Mouse (Mus musculus) olfactory bulb, adult 2 months (tissue): ENCODE measurements around the gene Kmt2b. TPM values are rescaled to one million over a fixed set of nuclear protein-coding genes. Genes with fewer than 3 reads are reported as not detected.

ENCODE experiments used
- H3K27ac ChIP-seq: fragments of 200-500 bp; 2 replicates; pipeline ENCODE4 v1.5.1; 2012; ENCODE audit warnings: low read depth, low read length; ENCODE audit not compliant: insufficient read depth
- H3K4me1 ChIP-seq: fragments of 200-500 bp; 2 replicates; pipeline ENCODE4 v1.6.1; 2012; ENCODE audit warnings: low read length; ENCODE audit not compliant: control insufficient read depth, insufficient read depth
- H3K4me3 ChIP-seq: fragments of 200-500 bp; 2 replicates; pipeline ENCODE4 v1.5.1; 2012; ENCODE audit warnings: mild to moderate bottlenecking, low read depth, low read length, moderate library complexity; ENCODE audit not compliant: insufficient read depth
- CTCF ChIP-seq: fragments of 200-500 bp; IDR thresholded peaks from 2 replicates; pipeline ENCODE4 v1.5.1; 2012; ENCODE audit warnings: low read depth, mild to moderate bottlenecking, low read length, moderate library complexity; ENCODE audit not compliant: insufficient read depth
- POLR2A ChIP-seq: fragments of 200-500 bp; IDR thresholded peaks from 2 replicates; pipeline ENCODE4 v1.6.1; 2012; ENCODE audit warnings: mild to moderate bottlenecking, low read depth, low read length, moderate library complexity; ENCODE audit not compliant: insufficient read depth
- WGBS: fragments of 180-500 bp; shearing (Covaris S2); methylation state at CpG from one replicate; pipeline ENCODE4 v1.1.7; 2018; 5-methylcytosine and 5-hydroxymethylcytosine counted together
- polyA plus RNA-seq: library from polyadenylated mRNA; stranded (reverse); fragments of >200 nt; gene quantifications from 2 replicates; pipeline ENCODE4 v1.2.4, GENCODE M21; 2012; ENCODE audit warnings: low replicate concordance; ENCODE audit not compliant: missing spikeins, insufficient read depth, insufficient read length

The Kmt2b gene
- polyA plus RNA-seq, 1 experiment: not detected

DNA sequence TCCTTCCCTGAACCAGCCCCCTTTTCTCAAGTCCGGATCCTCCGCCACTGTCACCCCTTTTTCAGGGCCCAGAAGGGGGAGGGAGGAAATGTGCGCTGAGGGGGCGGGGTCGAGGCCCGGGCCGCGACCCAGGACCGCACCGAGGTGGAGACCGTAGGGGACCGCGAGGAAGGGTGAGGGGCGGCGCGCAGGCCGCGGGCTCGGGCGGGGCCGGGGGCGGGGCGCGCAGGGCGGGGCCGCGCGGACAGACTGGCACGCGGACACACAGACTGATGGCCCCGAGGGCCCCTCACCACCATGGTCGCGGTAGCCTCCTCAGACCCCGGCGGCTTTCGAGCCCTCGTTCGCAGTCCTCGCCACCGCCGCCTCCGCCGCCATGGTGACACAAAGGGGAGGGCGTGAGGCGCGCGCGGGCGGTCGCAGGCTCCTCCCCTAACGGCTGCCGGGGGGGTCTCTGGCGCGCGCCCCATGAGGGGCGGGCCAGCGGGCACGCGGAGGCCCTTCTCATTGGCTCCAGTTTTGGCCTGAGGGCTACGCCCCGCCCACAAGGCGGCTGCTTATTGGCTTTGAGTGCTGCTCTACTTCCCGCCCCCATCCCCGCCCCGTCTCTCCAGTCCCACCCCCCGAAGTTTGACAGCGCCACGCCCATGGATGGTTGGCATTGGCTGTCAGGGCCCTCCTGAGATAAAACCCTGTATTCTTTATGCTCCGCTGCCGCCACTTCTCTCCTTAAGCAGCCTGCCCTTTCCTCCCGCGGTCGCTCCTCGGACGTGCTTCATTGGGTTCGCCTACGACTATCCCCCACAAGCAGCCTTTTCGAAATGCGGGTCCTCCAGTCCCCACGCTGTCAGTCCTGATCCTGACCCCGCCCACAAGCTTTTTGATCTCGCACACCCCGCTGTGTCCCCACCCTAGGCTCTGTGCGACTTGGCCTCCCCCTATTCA, 53.6 kb downstream of the Kmt2b start, which contains the start of gene Arhgap33:
Gene Arhgap33 (minus strand): TSS at position 428 of the 945 bp plus-strand sequence.
- peak within 1 kb of the TSS; percentile 81 for H3K27ac ChIP-seq

DNA sequence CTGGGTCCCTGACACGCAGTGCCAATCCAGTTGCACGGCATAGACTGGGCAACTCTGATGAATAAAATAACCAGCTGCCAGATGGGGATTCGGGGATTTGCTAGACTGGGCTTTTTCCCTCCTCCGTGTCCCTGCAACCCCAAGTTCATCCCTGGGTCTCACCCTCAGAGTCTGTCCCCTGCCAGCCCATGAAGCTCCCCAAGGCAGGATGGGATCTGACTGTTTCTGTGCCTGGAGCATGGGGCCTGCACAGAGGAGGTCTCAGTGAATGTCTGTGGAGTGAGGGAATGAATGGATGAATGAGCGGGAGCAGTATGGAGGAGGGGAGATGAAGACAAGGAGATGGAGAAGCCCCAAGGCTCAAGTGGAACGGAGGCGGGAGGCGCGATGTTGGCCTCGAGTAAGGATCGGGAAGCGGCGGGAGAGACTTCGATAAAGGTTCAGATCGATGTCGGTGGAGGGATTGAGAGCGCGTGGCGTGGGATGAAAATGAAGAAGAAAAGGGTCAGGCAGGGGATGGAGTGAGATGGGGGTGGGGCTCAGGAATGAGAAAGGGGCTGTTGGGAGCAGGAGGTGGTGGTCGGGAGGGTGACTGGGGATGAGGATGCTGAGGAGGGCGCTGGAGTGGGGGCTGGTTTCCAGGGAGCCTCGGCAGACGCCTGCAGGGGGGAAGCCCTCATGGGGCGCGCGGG, 54.4 kb downstream of the Kmt2b start:
- peak overlapping the region; percentile 49 for H3K27ac ChIP-seq
- TF ChIP-seq POLR2A (no peak), CTCF (no peak)
- WGBS: 2% methylated on average over 26 of the region's 26 CpGs
- peak overlapping the region; percentile 95 for H3K4me3 ChIP-seq
- H3K4me1 ChIP-seq: peaks cover 43% of the 10 kb centered on the region

More for the DNA sequence above, 53.6 kb downstream of the Kmt2b start, which contains the start of gene Arhgap33:
- Histone ChIP-seq H3K4me3 (peak within 1 kb of the TSS; percentile 95), H3K4me1 (peaks cover 38% of the 10 kb centered on the region)
- under 1% methylated on average over 84 of the region's 84 CpGs for WGBS
- TF ChIP-seq POLR2A (no peak), CTCF (no peak)

DNA sequence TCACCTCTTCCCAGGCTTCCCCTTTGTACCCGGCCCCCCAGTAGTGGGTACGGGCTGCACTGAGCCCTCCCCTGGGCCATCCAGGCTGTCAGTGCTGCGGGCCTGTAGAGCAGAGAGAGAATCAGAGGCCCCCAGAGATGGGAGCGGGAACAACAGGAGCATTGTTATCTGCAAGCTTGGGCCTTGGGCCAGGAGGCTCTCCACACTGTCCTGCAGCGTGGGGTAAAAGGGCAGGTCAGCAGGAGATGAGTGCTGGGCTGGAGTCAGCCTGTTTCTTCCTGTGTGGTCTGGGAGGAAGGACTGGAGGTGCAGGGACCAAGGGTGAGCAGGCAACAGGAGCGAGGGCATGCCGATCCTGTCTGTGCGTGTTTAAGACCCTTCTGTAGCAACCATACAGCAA, 55.6 kb downstream of the Kmt2b start:
- Histone ChIP-seq H3K4me3 (peak overlapping the region; percentile 19), H3K27ac (peak overlapping the region; percentile 66), H3K4me1 (peaks cover 53% of the 10 kb centered on the region)
- 22% methylated on average over 8 of the region's 8 CpGs for WGBS
- TF ChIP-seq POLR2A (no peak), CTCF (no peak)

DNA sequence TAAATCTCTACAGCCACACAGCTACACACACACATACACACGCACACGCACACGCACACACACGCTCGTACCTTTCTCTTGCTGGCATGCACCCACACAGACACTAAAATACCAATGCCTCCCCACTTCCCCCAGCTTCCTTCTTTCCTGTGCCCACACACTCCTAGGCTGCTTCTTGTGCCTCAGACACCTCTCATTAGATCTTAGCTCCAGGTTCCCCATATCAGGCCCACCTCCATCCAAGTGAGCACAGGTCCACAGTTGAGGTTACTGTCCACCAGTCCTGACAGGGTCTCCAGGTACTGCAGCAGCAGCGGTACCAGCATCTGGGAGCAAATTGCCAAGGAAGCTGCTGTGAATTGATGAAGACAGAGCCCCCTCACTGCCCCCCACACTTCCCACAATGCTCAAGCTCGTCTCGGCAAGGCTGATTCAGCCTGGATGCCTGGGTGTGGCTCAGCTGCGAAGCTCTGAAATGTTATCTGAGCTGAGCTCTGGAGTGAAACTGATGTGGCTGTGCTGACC, 57.2 kb downstream of the Kmt2b start:
- Histone ChIP-seq H3K4me1 (peaks cover 62% of the 10 kb centered on the region), H3K4me3 (peak overlapping the region; percentile 16; the same call in 1 of the 2 replicates), H3K27ac (peak overlapping the region; percentile 66)
- 55% methylated on average over 9 of the region's 9 CpGs for WGBS
- TF ChIP-seq CTCF (no peak), POLR2A (no peak)

DNA sequence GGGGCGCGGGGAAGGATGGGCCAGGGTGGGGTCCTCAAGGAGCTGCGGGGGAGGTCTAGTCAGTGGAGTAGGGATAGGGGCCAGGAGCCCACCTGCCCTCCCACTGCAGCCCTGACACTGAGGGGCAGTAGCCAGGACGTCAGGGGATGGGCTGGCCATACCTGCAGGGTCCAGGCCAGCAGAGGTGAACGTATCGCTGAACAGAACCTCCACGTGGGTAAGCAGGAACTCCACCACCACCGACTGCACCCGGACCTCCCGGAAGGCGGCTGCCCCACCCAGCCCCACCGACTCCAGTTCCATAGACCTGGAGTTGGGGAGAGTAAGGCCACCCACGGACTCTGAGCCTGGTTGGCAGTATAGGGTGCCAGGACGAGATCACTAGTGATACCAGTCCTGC, 61.5 kb downstream of the Kmt2b start:
- Histone ChIP-seq H3K27ac (no peak overlapping the region), H3K4me1 (peaks cover 47% of the 10 kb centered on the region), H3K4me3 (no peak overlapping the region)
- 80% methylated on average over 14 of the region's 14 CpGs for WGBS
- TF ChIP-seq POLR2A (no peak), CTCF (no peak)

DNA sequence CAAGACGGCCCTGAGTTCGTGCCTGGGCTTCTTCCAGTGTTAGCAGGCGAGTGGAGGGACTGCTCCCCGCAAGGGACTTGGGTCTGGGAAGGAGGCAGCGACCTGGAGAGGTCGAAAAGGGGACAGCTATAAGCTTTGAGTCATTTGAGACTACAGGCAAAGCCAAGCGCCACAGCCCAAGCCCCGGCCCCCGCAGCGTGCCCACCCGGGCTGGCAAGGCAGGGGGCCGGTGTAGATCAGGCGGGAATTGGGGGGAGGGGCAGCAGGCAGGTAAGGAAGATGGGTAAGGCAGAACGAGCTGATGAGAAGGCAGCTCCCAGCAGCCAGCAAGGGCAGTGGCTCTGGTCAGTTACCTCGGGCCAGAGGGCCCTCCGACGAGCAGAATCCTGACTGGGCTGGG, 62.1 kb downstream of the Kmt2b start:
- WGBS: 43% methylated on average over 17 of the region's 17 CpGs
- Histone ChIP-seq H3K4me1 (peaks cover 41% of the 10 kb centered on the region), H3K4me3 (no peak overlapping the region), H3K27ac (no peak overlapping the region)
- no peak for TF ChIP-seq POLR2A
- TF ChIP-seq CTCF: no peak

DNA sequence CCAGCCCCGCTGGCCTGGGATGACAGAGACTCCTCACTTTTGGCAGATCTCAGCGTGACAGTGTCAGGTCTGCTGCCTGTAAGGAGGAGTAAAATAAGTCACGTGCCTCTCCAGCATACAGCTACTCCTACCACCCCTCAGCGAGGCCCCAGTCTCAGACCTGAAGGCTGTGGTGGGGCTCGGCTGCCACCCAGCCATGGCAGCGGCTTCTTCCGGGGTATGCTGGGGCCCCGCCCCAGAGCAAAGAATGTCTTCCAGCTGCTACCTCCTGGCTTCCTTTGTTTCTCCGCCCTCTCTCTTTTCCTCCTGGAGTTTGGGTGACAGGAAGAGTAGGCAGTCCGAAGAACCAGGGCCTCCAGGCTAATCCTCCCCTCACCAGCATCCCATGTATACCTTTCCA, 62.6 kb downstream of the Kmt2b start:
- 54% methylated on average over 10 of the region's 10 CpGs for WGBS
- TF ChIP-seq POLR2A (no peak), CTCF (no peak)
- Histone ChIP-seq H3K4me1 (peaks cover 40% of the 10 kb centered on the region), H3K27ac (no peak overlapping the region), H3K4me3 (no peak overlapping the region)

DNA sequence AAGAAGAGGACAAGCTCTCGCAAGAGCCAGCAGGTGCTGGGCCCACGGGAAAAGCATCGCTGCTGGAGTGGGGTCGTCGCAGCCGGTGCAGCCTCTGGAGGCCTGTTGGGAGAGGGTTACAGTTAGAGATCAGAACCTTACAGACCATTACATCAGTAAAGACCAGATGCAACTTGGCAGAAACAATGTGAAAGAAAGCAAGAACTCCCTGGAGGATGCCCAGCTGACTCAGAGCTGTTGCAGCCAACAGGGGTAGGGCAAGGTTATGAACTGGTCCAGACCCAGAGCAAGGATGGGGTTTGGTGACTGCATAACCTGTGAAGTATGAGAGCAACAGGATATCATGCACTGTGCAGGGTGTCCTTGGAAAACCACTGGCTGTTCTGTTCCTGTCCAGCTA, 64.0 kb downstream of the Kmt2b start:
- TF ChIP-seq POLR2A: no peak
- no peak for TF ChIP-seq CTCF
- WGBS: 81% methylated on average over 6 of the region's 6 CpGs
- Histone ChIP-seq H3K27ac (no peak overlapping the region), H3K4me3 (no peak overlapping the region), H3K4me1 (peaks cover 26% of the 10 kb centered on the region)

DNA sequence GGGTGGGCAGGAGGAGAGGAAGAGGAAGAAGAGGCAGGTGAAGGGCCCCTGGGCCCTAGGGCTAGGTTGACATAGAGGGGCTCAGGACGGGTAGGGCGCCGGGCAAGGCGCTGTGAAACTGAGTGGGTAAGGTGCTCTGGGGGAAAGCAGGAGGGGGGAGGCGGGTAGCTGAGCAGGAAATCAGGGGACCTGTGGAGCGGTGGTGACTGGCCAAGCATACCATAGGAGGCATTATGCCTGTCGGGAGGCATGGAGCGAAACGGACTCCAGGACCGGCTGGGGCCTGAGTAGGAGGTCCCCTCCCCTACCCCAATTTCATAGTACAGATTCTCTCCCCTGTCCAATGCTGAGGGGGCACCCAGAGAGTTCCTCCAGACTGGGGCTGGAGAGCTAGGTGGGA, 65.7 kb downstream of the Kmt2b start:
- 89% methylated on average over 10 of the region's 10 CpGs for WGBS
- H3K4me3 ChIP-seq: no peak overlapping the region

More for the DNA sequence above, 65.7 kb downstream of the Kmt2b start:
- H3K4me1 ChIP-seq: peaks cover 15% of the 10 kb centered on the region
- no peak overlapping the region for H3K27ac ChIP-seq
- TF ChIP-seq POLR2A (no peak), CTCF (no peak)
